Mouse (Mus musculus) limb, embryonic 15.5 days (tissue): ENCODE measurements around the gene Atp11a. TPM values are rescaled to one million over a fixed set of nuclear protein-coding genes. Genes with fewer than 3 reads are reported as not detected.

ENCODE experiments used
- ATAC-seq: fragments of 200-750 bp; cut with Nextera tagmentation; 2 replicates; pipeline ENCODE4 v1.8.0; 2017; ENCODE audit warnings: low read depth, moderate TSS enrichment; ENCODE audit not compliant: insufficient number of reproducible peaks, low FRiP score, low TSS enrichment
- H3K27ac ChIP-seq: fragments of 300-500 bp; sonication (generic); 2 replicates; pipeline ENCODE4 v1.5.1; 2015; ENCODE audit warnings: moderate library complexity, mild to moderate bottlenecking, inconsistent platforms
- H3K27me3 ChIP-seq: fragments of 300-500 bp; sonication (generic); 2 replicates; pipeline ENCODE4 v1.6.1; 2015; ENCODE audit warnings: inconsistent platforms
- H3K36me3 ChIP-seq: fragments of 300-500 bp; sonication (generic); 2 replicates; pipeline ENCODE4 v1.6.1; 2015; ENCODE audit warnings: inconsistent platforms
- H3K4me1 ChIP-seq: fragments of 300-500 bp; sonication (generic); 2 replicates; pipeline ENCODE4 v1.6.1; 2015; ENCODE audit warnings: inconsistent platforms
- H3K4me2 ChIP-seq: fragments of 300-500 bp; sonication (generic); 2 replicates; pipeline ENCODE4 v1.6.1; 2015; ENCODE audit warnings: mild to moderate bottlenecking, inconsistent platforms
- H3K4me3 ChIP-seq: fragments of 300-500 bp; sonication (generic); 2 replicates; pipeline ENCODE4 v1.5.1; 2015; ENCODE audit warnings: mild to moderate bottlenecking, inconsistent platforms
- H3K9ac ChIP-seq: fragments of 300-500 bp; sonication (generic); 2 replicates; pipeline ENCODE4 v1.6.1; 2015; ENCODE audit warnings: inconsistent platforms
- H3K9me3 ChIP-seq: fragments of 300-500 bp; sonication (generic); 2 replicates; pipeline ENCODE4 v1.6.1; 2016; ENCODE audit warnings: inconsistent platforms
- WGBS: fragments of 180-500 bp; shearing (Covaris S2); methylation state at CpG from one replicate; pipeline ENCODE4 v1.1.7; 2015; 5-methylcytosine and 5-hydroxymethylcytosine counted together
- polyA plus RNA-seq: library from polyadenylated mRNA; unstranded; fragments of >200 nt; fragmentation: Nextera tagmentation; extraction: Ambion mirVana; gene quantifications from 2 replicates; pipeline ENCODE4 v1.2.1, GENCODE M21; 2015

Atp11a gene
- polyA plus RNA-seq, 1 experiment from 2014 or later: 19.2 TPM

DNA sequence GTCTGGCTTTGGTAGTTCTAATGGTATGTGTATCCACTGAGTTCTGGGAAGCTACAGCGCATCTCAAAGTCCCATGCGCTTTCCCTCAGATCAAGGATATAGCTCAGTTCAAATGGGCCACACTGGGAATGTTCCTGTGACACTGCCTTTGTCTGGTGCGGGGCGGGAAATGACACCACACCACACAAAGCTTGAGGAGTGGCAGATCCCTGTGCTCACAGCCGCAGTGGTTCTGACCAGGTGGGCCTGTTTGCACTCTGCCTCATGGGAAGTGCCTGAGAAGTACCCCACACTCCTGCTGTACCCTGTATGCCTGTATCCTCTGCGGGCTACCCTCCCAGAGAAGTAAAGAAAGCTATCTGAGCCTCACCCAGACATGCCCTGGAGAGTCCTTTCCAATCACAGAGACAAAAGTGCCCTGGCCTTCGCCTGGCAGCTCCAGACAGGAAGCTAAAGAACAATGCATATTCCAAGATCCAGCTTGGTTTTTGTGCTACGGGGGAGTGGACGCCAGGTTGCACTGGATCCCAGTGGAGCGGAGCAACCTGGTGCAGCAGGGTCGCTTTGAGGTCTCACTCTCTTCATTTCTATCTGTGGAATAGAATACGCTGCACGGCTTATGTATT, 147.1 kb downstream of the Atp11a start:
- WGBS: 87% methylated on average over 13 of the region's 13 CpGs
- H3K27me3 ChIP-seq: no peaks in the 10 kb centered on the region
- H3K4me1 ChIP-seq: no peaks in the 10 kb centered on the region
- no peak overlapping the region for H3K4me2 ChIP-seq
- no peak overlapping the region for H3K27ac ChIP-seq
- no peaks in the 10 kb centered on the region for H3K9me3 ChIP-seq
- H3K9ac ChIP-seq: no peak overlapping the region
- no peaks in the 10 kb centered on the region for H3K36me3 ChIP-seq
- no peak overlapping the region for H3K4me3 ChIP-seq
- no peak for ATAC-seq

- Histone ChIP-seq H3K9ac (no peak overlapping the region), H3K27me3 (no peaks in the 10 kb centered on the region), H3K9me3 (no peaks in the 10 kb centered on the region), H3K27ac (no peak overlapping the region), H3K4me2 (no peak overlapping the region), H3K4me1 (no peaks in the 10 kb centered on the region), H3K4me3 (no peak overlapping the region), H3K36me3 (no peaks in the 10 kb centered on the region)
- ATAC-seq: no peak
- WGBS: 82% methylated on average over 5 of the region's 5 CpGs
These were observed 148.3 kb downstream of the Atp11a start for GRCm38 (mm10) chr8:12905122-12905521.

- Histone ChIP-seq H3K27me3 (no peaks in the 10 kb centered on the region), H3K36me3 (no peaks in the 10 kb centered on the region), H3K4me2 (no peak overlapping the region), H3K9me3 (no peaks in the 10 kb centered on the region), H3K27ac (no peak overlapping the region; the same call in 1 of the 2 replicates), H3K4me1 (no peaks in the 10 kb centered on the region), H3K4me3 (no peak overlapping the region), H3K9ac (no peak overlapping the region)
- 79% methylated on average over 11 of the region's 11 CpGs for WGBS
- no peak for ATAC-seq
These were observed 148.9 kb downstream of the Atp11a start for GRCm38 (mm10) chr8:12905599-12906321.

- Histone ChIP-seq H3K36me3 (no peaks in the 10 kb centered on the region), H3K4me2 (no peak overlapping the region), H3K27ac (no peak overlapping the region), H3K4me1 (no peaks in the 10 kb centered on the region), H3K9ac (no peak overlapping the region), H3K27me3 (no peaks in the 10 kb centered on the region), H3K9me3 (no peaks in the 10 kb centered on the region), H3K4me3 (no peak overlapping the region)
- ATAC-seq: no peak
- 72% methylated on average over 5 of the region's 5 CpGs for WGBS
These were observed 149.8 kb downstream of the Atp11a start for GRCm38 (mm10) chr8:12906597-12906996.

DNA sequence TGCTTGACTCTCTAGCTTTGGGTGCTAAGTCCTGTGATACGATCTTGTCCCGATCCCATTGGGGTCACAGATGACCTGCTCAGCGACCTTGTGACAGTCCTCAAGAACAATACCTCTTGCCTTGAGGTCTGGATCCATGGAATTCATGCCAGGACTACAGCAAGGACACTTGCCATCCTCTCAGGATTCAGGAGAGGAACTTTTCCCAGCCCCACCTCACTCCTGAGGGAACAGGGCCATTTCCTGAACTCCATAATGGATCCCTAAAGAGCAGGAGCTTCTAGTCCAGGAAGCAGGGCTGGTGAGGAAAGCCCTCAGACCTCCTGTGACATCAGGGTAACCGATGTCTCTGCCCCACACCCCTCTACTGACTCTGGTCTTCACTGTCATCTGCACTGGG, 150.9 kb downstream of the Atp11a start:
- Histone ChIP-seq H3K27me3 (no peaks in the 10 kb centered on the region), H3K9me3 (no peaks in the 10 kb centered on the region), H3K27ac (no peak overlapping the region), H3K9ac (no peak overlapping the region), H3K4me3 (no peak overlapping the region), H3K36me3 (no peaks in the 10 kb centered on the region), H3K4me1 (no peaks in the 10 kb centered on the region), H3K4me2 (no peak overlapping the region)
- 82% methylated on average over 4 of the region's 4 CpGs for WGBS
- no peak for ATAC-seq

- H3K9me3 ChIP-seq: no peaks in the 10 kb centered on the region
- 15% methylated on average over 5 of the region's 5 CpGs for WGBS
- no peaks in the 10 kb centered on the region for H3K36me3 ChIP-seq
- H3K4me1 ChIP-seq: peaks cover 16% of the 10 kb centered on the region
- no peak overlapping the region for H3K4me3 ChIP-seq
- H3K4me2 ChIP-seq: no peak overlapping the region
- no peaks in the 10 kb centered on the region for H3K27me3 ChIP-seq
- no peak for ATAC-seq
- H3K9ac ChIP-seq: no peak overlapping the region
- no peak overlapping the region for H3K27ac ChIP-seq
These were observed 155.2 kb downstream of the Atp11a start for GRCm38 (mm10) chr8:12912011-12912410.

GRCm38 (mm10) chr8:12915187-12916006, 158.6 kb downstream of the Atp11a start:
- 14% methylated on average over 41 of the region's 42 CpGs for WGBS
- Histone ChIP-seq H3K9me3 (no peaks in the 10 kb centered on the region), H3K4me3 (peak overlapping the region; percentile 57), H3K9ac (peak overlapping the region; percentile 31), H3K27ac (no peak overlapping the region), H3K27me3 (no peaks in the 10 kb centered on the region), H3K4me2 (peak overlapping the region; percentile 90), H3K36me3 (no peaks in the 10 kb centered on the region), H3K4me1 (peaks cover 16% of the 10 kb centered on the region)
- 0 out of 2 replicates have a peak, but pooled peaks have one; percentile 25 for ATAC-seq

DNA sequence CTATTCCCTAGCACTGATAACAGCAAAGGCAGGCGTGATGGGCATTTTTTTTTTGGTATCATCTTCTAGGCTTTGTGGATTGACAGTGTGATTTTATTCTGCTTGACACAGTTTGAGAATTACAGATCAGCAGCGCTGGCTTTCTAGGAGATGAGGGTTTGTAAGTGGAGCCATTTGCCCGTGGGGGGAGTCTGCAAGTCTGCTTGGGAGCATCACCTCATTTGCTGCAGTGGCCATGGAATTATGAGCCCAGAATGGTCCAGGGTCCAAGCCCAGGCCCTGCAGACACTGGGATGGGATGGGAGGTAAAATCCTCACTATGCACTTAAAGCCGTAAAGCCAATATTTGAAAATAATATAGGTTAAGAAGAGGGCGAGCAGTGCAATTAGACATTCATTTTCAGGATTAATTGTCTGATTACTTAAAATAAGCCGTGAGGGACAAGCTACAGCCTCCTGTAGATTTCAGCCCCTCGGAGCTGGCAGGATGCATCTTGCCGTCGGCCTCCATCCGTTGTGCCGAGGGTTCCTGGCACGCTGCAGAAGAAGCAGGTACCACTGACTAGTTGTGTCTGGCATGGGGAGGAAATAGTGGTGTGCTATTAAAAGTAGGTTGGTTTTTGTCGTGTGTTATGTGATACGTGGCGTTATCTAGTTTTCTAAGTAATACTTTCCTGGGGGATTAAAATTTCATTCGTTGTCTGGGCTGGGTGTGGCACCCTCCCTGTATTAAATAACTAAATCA, 159.5 kb downstream of the Atp11a start:
- WGBS: 60% methylated on average over 16 of the region's 16 CpGs
- H3K36me3 ChIP-seq: no peaks in the 10 kb centered on the region
- H3K4me2 ChIP-seq: peak overlapping the region; percentile 90
- no peaks in the 10 kb centered on the region for H3K27me3 ChIP-seq
- peaks cover 16% of the 10 kb centered on the region for H3K4me1 ChIP-seq
- no peak for ATAC-seq
- H3K9me3 ChIP-seq: no peaks in the 10 kb centered on the region
- H3K27ac ChIP-seq: no peak overlapping the region
- H3K4me3 ChIP-seq: peak overlapping the region; percentile 57
- peak overlapping the region; percentile 31; the same call in 1 of the 2 replicates for H3K9ac ChIP-seq

DNA sequence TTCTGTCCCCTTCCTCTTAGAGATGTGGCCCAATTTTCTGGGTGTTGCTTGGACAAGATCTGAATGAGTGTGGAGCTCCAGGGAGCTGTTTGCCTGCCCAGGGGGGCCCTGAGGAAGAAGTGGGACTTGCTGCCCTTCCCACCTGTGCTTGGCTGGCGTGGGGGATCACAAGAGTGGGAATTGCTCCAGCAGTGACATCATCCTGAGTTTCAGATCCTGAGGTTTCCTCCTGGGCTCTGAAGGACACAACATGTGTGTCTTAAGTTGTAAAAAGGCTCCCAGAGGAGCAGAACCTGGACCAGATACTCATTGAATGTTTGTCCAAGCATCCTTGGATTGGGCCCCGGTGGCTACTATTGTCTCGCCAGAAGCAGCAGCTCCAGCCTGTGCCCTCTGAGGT, 160.2 kb downstream of the Atp11a start:
- 73% methylated on average over 3 of the region's 3 CpGs for WGBS
- H3K4me3 ChIP-seq: no peak overlapping the region
- no peak overlapping the region for H3K4me2 ChIP-seq

DNA sequence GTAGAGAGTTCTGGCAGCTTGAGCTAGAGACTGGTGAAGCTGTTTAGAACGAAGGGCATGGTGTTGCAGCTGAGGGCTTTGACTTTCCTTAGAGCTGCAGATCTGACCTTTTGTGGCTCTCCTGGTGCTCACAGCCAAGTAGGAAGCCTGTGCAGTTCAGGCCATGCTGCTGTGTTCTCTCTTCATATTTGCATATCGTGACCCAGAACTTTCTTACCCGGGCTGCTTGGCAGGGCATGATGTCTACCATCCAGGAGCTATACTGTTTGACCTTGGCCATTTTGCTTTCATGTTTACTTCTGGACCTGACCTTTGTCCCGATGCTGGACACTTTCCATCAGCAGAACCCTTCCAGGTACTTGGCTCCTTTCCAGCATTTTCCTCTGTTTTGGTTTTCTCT, 161.0 kb downstream of the Atp11a start:
- WGBS: 85% methylated on average over 4 of the region's 4 CpGs
- no peaks in the 10 kb centered on the region for H3K36me3 ChIP-seq
- no peak overlapping the region for H3K9ac ChIP-seq
- H3K9me3 ChIP-seq: no peaks in the 10 kb centered on the region
- H3K4me2 ChIP-seq: no peak overlapping the region
- no peak overlapping the region for H3K4me3 ChIP-seq
- H3K4me1 ChIP-seq: peaks cover 16% of the 10 kb centered on the region
- H3K27ac ChIP-seq: no peak overlapping the region
- H3K27me3 ChIP-seq: no peaks in the 10 kb centered on the region
- ATAC-seq: no peak

More for the DNA sequence above, 160.2 kb downstream of the Atp11a start:
- ATAC-seq: no peak
- H3K4me1 ChIP-seq: peaks cover 16% of the 10 kb centered on the region
- no peak overlapping the region for H3K27ac ChIP-seq
- H3K27me3 ChIP-seq: no peaks in the 10 kb centered on the region
- H3K9me3 ChIP-seq: no peaks in the 10 kb centered on the region
- H3K36me3 ChIP-seq: no peaks in the 10 kb centered on the region
- H3K9ac ChIP-seq: no peak overlapping the region
